Mouse (Mus musculus) intestine, postnatal 0 days (tissue): ENCODE measurements around the gene Usp17ld. TPM values are rescaled to one million over a fixed set of nuclear protein-coding genes. Genes with fewer than 3 reads are reported as not detected.
"Not testable (repeated sequence)": the region's sequence is repeated elsewhere in the genome, so short reads cannot be mapped to it uniquely, and the experiment has no call there.

Experiments
- ATAC-seq: fragments of 200-750 bp; cut with Nextera tagmentation; 2 replicates; pipeline ENCODE4 v1.8.0; 2017; ENCODE audit warnings: mild to moderate bottlenecking, moderate TSS enrichment, moderate library complexity
- H3K27ac ChIP-seq: fragments of 300-500 bp; sonication (generic); 2 replicates; pipeline ENCODE4 v1.5.1; 2014; ENCODE audit warnings: mild to moderate bottlenecking, low read depth, low read length, moderate library complexity
- H3K27me3 ChIP-seq: fragments of 300-500 bp; sonication (generic); replicated peaks from 2 replicates; pipeline ENCODE4 v1.6.1; 2014; ENCODE audit warnings: low read length, mixed read lengths; ENCODE audit not compliant: control insufficient read depth, insufficient read depth
- H3K36me3 ChIP-seq: fragments of 300-500 bp; sonication (generic); 2 replicates; pipeline ENCODE4 v1.6.1; 2014; ENCODE audit warnings: mild to moderate bottlenecking, moderate library complexity; ENCODE audit not compliant: control insufficient read depth, insufficient read depth
- H3K4me1 ChIP-seq: fragments of 300-500 bp; sonication (generic); replicated peaks from 2 replicates; pipeline ENCODE4 v1.6.1; 2014; ENCODE audit warnings: antibody characterized with exemption, low read length, mixed read lengths; ENCODE audit not compliant: control insufficient read depth, insufficient read depth
- H3K4me2 ChIP-seq: fragments of 300-500 bp; sonication (generic); replicated peaks from 2 replicates; pipeline ENCODE4 v1.6.1; 2014; ENCODE audit warnings: low read depth, mild to moderate bottlenecking, moderate library complexity
- H3K4me3 ChIP-seq: fragments of 300-500 bp; sonication (generic); 2 replicates; pipeline ENCODE4 v1.5.1; 2014; ENCODE audit warnings: low read depth, low read length
- H3K9ac ChIP-seq: fragments of 300-500 bp; sonication (generic); 2 replicates; pipeline ENCODE4 v1.6.1; 2014; ENCODE audit warnings: mild to moderate bottlenecking, low read depth, low read length
- H3K9me3 ChIP-seq: fragments of 300-500 bp; sonication (generic); 2 replicates; pipeline ENCODE4 v1.6.1; 2016; ENCODE audit warnings: mixed run types; ENCODE audit not compliant: control insufficient read depth
- CTCF ChIP-seq: sonication (generic); IDR thresholded peaks from 2 replicates; pipeline ENCODE4 v1.5.1; 2016; ENCODE audit warnings: low read depth, mild to moderate bottlenecking, control low read depth, antibody characterized with exemption, moderate library complexity
- WGBS: fragments of 180-500 bp; shearing (Covaris S2); extraction: QIAGEN DNeasy Blood & Tissue Kit; methylation state at CpG from one replicate; pipeline ENCODE4 v1.1.7; 2014; 5-methylcytosine and 5-hydroxymethylcytosine counted together
- microRNA-seq: library from miRNA; unstranded; fragments of <30 nt; microRNA quantifications from one replicate; pipeline ENCODE4, GENCODE M21; 2016
- polyA plus RNA-seq: library from polyadenylated mRNA; unstranded; fragments of >200 nt; fragmentation: Nextera tagmentation; extraction: Ambion mirVana; gene quantifications from 2 replicates; pipeline ENCODE4 v1.2.1, GENCODE M21; 2015

The Usp17ld gene
- polyA plus RNA-seq: not detected in 2 replicates

GRCm38 (mm10) chr7:103252405-103252804 is at the start of gene Usp17ld:
Usp17ld (minus strand) TSS chr7:103252505.
- H3K4me1 ChIP-seq, H3K27ac ChIP-seq, H3K9me3 ChIP-seq, H3K4me3 ChIP-seq, H3K9ac ChIP-seq, H3K27me3 ChIP-seq, H3K36me3 ChIP-seq, ATAC-seq, H3K4me2 ChIP-seq: not testable (repeated sequence)

GRCm38 (mm10) chr7:103216696-103217095 is 35.6 kb downstream of the Usp17ld start, which contains the start of gene Olfr594:
Olfr594 (plus strand) TSS chr7:103216996.
- H3K4me2 ChIP-seq: no peak within 1 kb of the TSS
- H3K36me3 ChIP-seq: no peaks in the 10 kb centered on the region
- H3K9ac ChIP-seq: no peak within 1 kb of the TSS
- H3K27ac ChIP-seq: no peak within 1 kb of the TSS
- H3K9me3 ChIP-seq: no peaks in the 10 kb centered on the region
- no peaks in the 10 kb centered on the region for H3K4me1 ChIP-seq
- TF ChIP-seq CTCF: no peak
- no peak for ATAC-seq
- H3K4me3 ChIP-seq: no peak within 1 kb of the TSS
- no peaks in the 10 kb centered on the region for H3K27me3 ChIP-seq

- not testable (repeated sequence) for H3K9me3 ChIP-seq, H3K27ac ChIP-seq, H3K27me3 ChIP-seq, H3K4me3 ChIP-seq, H3K4me2 ChIP-seq, ATAC-seq, H3K4me1 ChIP-seq, H3K9ac ChIP-seq, H3K36me3 ChIP-seq
- WGBS: 83% methylated on average over 5 of the region's 5 CpGs
Observed at GRCm38 (mm10) chr7:103212050-103212449, 40.3 kb downstream of the Usp17ld start.

- H3K27me3 ChIP-seq: no peaks in the 10 kb centered on the region
- no peak within 1 kb of the TSS for H3K9ac ChIP-seq
- TF ChIP-seq CTCF: no peak
- H3K4me2 ChIP-seq: no peak within 1 kb of the TSS
- WGBS: 65% methylated on average over 1 of the region's 1 CpGs
- no peaks in the 10 kb centered on the region for H3K36me3 ChIP-seq
- H3K27ac ChIP-seq: no peak within 1 kb of the TSS
- no peaks in the 10 kb centered on the region for H3K4me1 ChIP-seq
- ATAC-seq: no peak
- no peak within 1 kb of the TSS for H3K4me3 ChIP-seq
- H3K9me3 ChIP-seq: no peaks in the 10 kb centered on the region
Observed at GRCm38 (mm10) chr7:103211562-103211961, 40.7 kb downstream of the Usp17ld start, which contains the start of gene Olfr593. Olfr593 (plus strand) TSS chr7:103211862.

Small RNAs within 50 kb of the gene (microRNA-seq; reads per million reads assigned to microRNA genes)
- not detected for gene Gm23550
- gene Gm25171: not detected

Other genes with a start within 250 kb of the Usp17ld start
- not detected in 2 replicates for gene Olfr582, start 214.5 kb downstream of the Usp17ld start, polyA plus RNA-seq
- not detected in 2 replicates for gene Olfr583, start 201.2 kb downstream of the Usp17ld start, polyA plus RNA-seq
- gene Olfr584, start 170.6 kb downstream of the Usp17ld start, polyA plus RNA-seq: not detected in 2 replicates
- not detected in 2 replicates for gene Olfr585, start 154.8 kb downstream of the Usp17ld start, polyA plus RNA-seq
- gene Olfr586, start 126.9 kb downstream of the Usp17ld start, polyA plus RNA-seq: not detected in 2 replicates
- not detected in 2 replicates for gene Olfr588-ps1, start 111.6 kb downstream of the Usp17ld start, polyA plus RNA-seq
- not detected in 2 replicates for gene Olfr589, start 96.1 kb downstream of the Usp17ld start, polyA plus RNA-seq
- gene Olfr591, start 74.2 kb downstream of the Usp17ld start, polyA plus RNA-seq: not detected in 2 replicates
- not detected in 2 replicates for gene Olfr592, start 67.7 kb downstream of the Usp17ld start, polyA plus RNA-seq
- not detected in 2 replicates for gene Olfr593, start 40.6 kb downstream of the Usp17ld start, polyA plus RNA-seq
- gene Olfr594, start 35.5 kb downstream of the Usp17ld start, polyA plus RNA-seq: not detected in 2 replicates
- gene Olfr596, start 53.1 kb upstream of the Usp17ld start, polyA plus RNA-seq: not detected in 2 replicates
- not detected in 2 replicates for gene Olfr597, start 63.8 kb upstream of the Usp17ld start, polyA plus RNA-seq
- not detected in 2 replicates for gene Olfr598, start 71.1 kb upstream of the Usp17ld start, polyA plus RNA-seq
- not detected in 2 replicates for gene Olfr599, start 83.4 kb upstream of the Usp17ld start, polyA plus RNA-seq
- not detected in 2 replicates for gene Olfr600, start 97.2 kb upstream of the Usp17ld start, polyA plus RNA-seq
- not detected in 2 replicates for gene Olfr601, start 110.2 kb upstream of the Usp17ld start, polyA plus RNA-seq
- not detected in 2 replicates for gene Olfr603, start 133.7 kb upstream of the Usp17ld start, polyA plus RNA-seq
- gene Usp17lc, start 162.6 kb upstream of the Usp17ld start, polyA plus RNA-seq: not detected in 2 replicates
- not detected in 2 replicates for gene Olfr605, start 192.9 kb upstream of the Usp17ld start, polyA plus RNA-seq
- not detected in 2 replicates for gene Olfr606, start 196.5 kb upstream of the Usp17ld start, polyA plus RNA-seq
- gene Olfr607, start 211.6 kb upstream of the Usp17ld start, polyA plus RNA-seq: not detected in 2 replicates
- not detected in 2 replicates for gene Olfr608, start 217.4 kb upstream of the Usp17ld start, polyA plus RNA-seq
- gene Olfr609, start 245.6 kb upstream of the Usp17ld start, polyA plus RNA-seq: not detected in 2 replicates